20 mouse cellular contexts compared by ENCODE assay signal in the genomic region with DNA sequence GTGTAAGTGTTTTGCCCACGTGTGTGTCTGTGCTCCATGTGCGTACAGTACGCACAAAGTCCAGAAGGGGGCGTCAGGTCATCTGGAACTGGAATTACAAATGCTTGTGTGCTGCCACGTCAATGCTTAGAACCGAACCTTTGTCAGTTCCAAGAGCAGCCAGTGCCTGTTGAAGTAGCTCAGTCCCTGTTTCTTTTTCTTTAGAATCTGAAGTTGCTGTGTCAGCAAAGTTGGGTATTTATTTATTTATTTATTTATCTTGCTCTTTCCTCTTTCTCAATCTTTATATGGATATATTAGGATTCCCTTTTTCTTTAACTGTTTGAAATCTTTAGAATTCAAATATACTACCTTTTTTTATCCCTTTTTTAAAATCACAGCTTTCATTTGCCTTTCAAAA.
DNase-seq lines count a peak whose midpoint lies in the region; TF ChIP-seq lines count a peak whose summit lies in the region.
"Had no signal": no experiment of that assay in that cellular context is flagged by ENCODE, and none has a peak within 500 bp of the region (broad histone marks: within the 10 kb centered on the region; RNA-seq: fewer than 3 reads in every experiment).

No protein-coding gene starts in this region.

- H3K27ac ChIP-seq in CH12.LX (ENCODE audit: insufficient read depth, low read depth) (no peak overlapping the region), ES-E14 (ENCODE audit: insufficient read depth, low read depth, low read length, poor library complexity, severe bottlenecking) (no peak overlapping the region)
- H3K27ac ChIP-seq: forebrain, embryonic 10.5 days; forebrain, embryonic 13.5 days; hindbrain, embryonic 12.5 days had no signal

- H3K9me3 ChIP-seq in CH12.LX (replicated peaks; ENCODE audit: low read length) (no peaks in the 10 kb centered on the region), E14TG2a.4 (ENCODE audit: low read length) (no peaks in the 10 kb centered on the region), ES-E14 (ENCODE audit: control insufficient read depth, insufficient read depth, low read depth, low read length) (no peaks in the 10 kb centered on the region)
- H3K9me3 ChIP-seq: forebrain, embryonic 10.5 days; forebrain, embryonic 13.5 days; hindbrain, embryonic 12.5 days had no signal

- no peaks in the 10 kb centered on the region for H3K79me2 ChIP-seq in CH12.LX (replicated peaks; ENCODE audit: control insufficient read depth, extremely low read depth, insufficient read depth, poor library complexity, severe bottlenecking)

- H3K36me3 ChIP-seq in CH12.LX (replicated peaks in 1 of 2; ENCODE audit: control insufficient read depth in 1 of 2, insufficient read depth in 1 of 2, low read length in 1 of 2) = no peaks in the 10 kb centered on the region
- no peaks in the 10 kb centered on the region for H3K36me3 ChIP-seq in E14TG2a.4 (ENCODE audit: insufficient read depth, low read length)
- no peaks in the 10 kb centered on the region for H3K36me3 ChIP-seq in ES-E14 (ENCODE audit: control insufficient read depth, insufficient read depth, low read length, poor library complexity, severe bottlenecking)
- H3K36me3 ChIP-seq: forebrain, embryonic 10.5 days; G1E; hindbrain, embryonic 12.5 days had no signal

- TF ChIP-seq RAD21 in CH12.LX (IDR thresholded peaks at IDR 0.05; ENCODE audit: low read depth, low read length) = no peak

- no peak for TF ChIP-seq EP300 in CH12.LX (IDR thresholded peaks at IDR 0.05; ENCODE audit: low read length)

- in situ Hi-C loops in CH12.LX (cut with MboI; ENCODE audit: low pct_ligation_motif_present, low pct_unique_long_range_greater_than_20kb, low sequenced_read_pairs) = no loop called here
- in situ Hi-C loops in ES-E14 (cut with MboI; ENCODE audit: low sequenced_read_pairs in 2 of 2, unreplicated experiment in 2 of 2) = no loop called here

- H3K4me3 ChIP-seq in CH12.LX (replicated peaks in 1 of 3; ENCODE audit: low read depth in 2 of 3, low read length in 2 of 3, poor library complexity in 1 of 3) (no peak overlapping the region), E14TG2a.4 (replicated peaks; ENCODE audit: low read length) (no peak overlapping the region), ES-E14 (ENCODE audit: insufficient read depth in 1 of 2, low read depth in 1 of 2, low read length in 2 of 2, poor library complexity in 1 of 2, severe bottlenecking in 1 of 2) (no peak overlapping the region)
- H3K4me3 ChIP-seq: forebrain, embryonic 10.5 days; forebrain, embryonic 13.5 days; hindbrain, embryonic 12.5 days had no signal

- H3K9ac ChIP-seq in CH12.LX (ENCODE audit: insufficient read depth, low read depth) = no peak overlapping the region
- H3K9ac ChIP-seq in ES-E14 (ENCODE audit: insufficient read depth, low read depth, low read length, poor library complexity, severe bottlenecking) = no peak overlapping the region
- H3K9ac ChIP-seq: forebrain, embryonic 13.5 days; hindbrain, embryonic 12.5 days had no signal

- H3K4me1 ChIP-seq in CH12.LX (ENCODE audit: control insufficient read depth in 1 of 2, insufficient read depth in 2 of 2) (no peaks in the 10 kb centered on the region), E14TG2a.4 (replicated peaks; ENCODE audit: low read depth, low read length) (no peaks in the 10 kb centered on the region), ES-E14 (ENCODE audit: control insufficient read depth in 2 of 2, insufficient read depth in 2 of 2, low read length in 2 of 2, poor library complexity in 1 of 2) (no peaks in the 10 kb centered on the region)
- H3K4me1 ChIP-seq: forebrain, embryonic 10.5 days; forebrain, embryonic 13.5 days; hindbrain, embryonic 12.5 days had no signal

- TF ChIP-seq POLR2A in CH12.LX (IDR thresholded peaks at IDR 0.05; ENCODE audit: low read depth, low read length) = no peak

- H3K27me3 ChIP-seq in CH12.LX (replicated peaks) (peaks cover 43% of the 10 kb centered on the region), E14TG2a.4 (ENCODE audit: insufficient read depth, low read length) (no peaks in the 10 kb centered on the region)
- H3K27me3 ChIP-seq: forebrain, embryonic 13.5 days; hindbrain, embryonic 12.5 days; Patski had no signal

- no peak for DNase-seq in CH12.LX (ENCODE audit: extremely low read depth)
- no peak for DNase-seq in ES-E14 (ENCODE audit: low read depth, low spot score)
- DNase-seq in urinary bladder, adult 2 months (ENCODE audit: low spot score) = no peak
- DNase-seq in right cerebral cortex, postnatal 10 days (ENCODE audit: low spot score in 2 of 2) = no peak
- no peak for DNase-seq in embryo, embryonic 10 days (ENCODE audit: low spot score)
- DNase-seq: adrenal gland, adult 8-10 months; adrenal gland, postnatal 25 days; cerebellum, adult 11-12 months; cerebellum, adult 8-10 months; cerebellum, postnatal 10 days; cerebellum, postnatal 36 days; gastrocnemius, postnatal 10 days; gastrocnemius, postnatal 36 days had no signal

- TF ChIP-seq CTCF in CH12.LX (conservative IDR thresholded peaks at IDR 0.05 in 1 of 2, IDR thresholded peaks at IDR 0.05 in 1 of 2; ENCODE audit: low read depth in 2 of 2, low read length in 2 of 2) (0 out of 4 replicates have a peak, but pooled peaks of 1 of the 2 experiments have one; percentile 1), E14TG2a.4 (conservative IDR thresholded peaks at IDR 0.05; ENCODE audit: low read length) (peak; percentile 36)

- no peak overlapping the region for H3K4me2 ChIP-seq in CH12.LX (ENCODE audit: insufficient read depth, low read depth, poor library complexity, severe bottlenecking)
- H3K4me2 ChIP-seq: forebrain, embryonic 13.5 days; heart, embryonic 11.5 days; hindbrain, embryonic 12.5 days had no signal

- dilution Hi-C loops in CH12.LX (cut with MboI; ENCODE audit: extremely low pct_ligation_motif_present, extremely low pct_unique_long_range_greater_than_20kb, low sequenced_read_pairs) = no loop called here

TF ChIP-seq in CH12.LX, 34 proteins besides CTCF, POLR2A, EP300 and RAD21:
- peak; percentile 85 for TF ChIP-seq MAFK (IDR thresholded peaks at IDR 0.05; ENCODE audit: insufficient replicate concordance, low read length)
- TF ChIP-seq CHD2 (IDR thresholded peaks at IDR 0.05; ENCODE audit: low read length) = no peak

TF ChIP-seq in ES-E14, 5 proteins besides CTCF, POLR2A, EP300 and RAD21:
- TF ChIP-seq CHD2 (IDR thresholded peaks at IDR 0.05; ENCODE audit: low read depth, low read length) = no peak
- TF ChIP-seq MAFK (IDR thresholded peaks at IDR 0.05; ENCODE audit: insufficient read depth, low read depth, low read length) = peak; percentile 85
- TF ChIP-seq ZC3H11A (IDR thresholded peaks at IDR 0.05; ENCODE audit: borderline replicate concordance, low read depth, low read length) = no peak
- TF ChIP-seq HCFC1 (IDR thresholded peaks at IDR 0.05; ENCODE audit: borderline replicate concordance, insufficient read depth, low read length) = no peak
- TF ChIP-seq ZNF384 (IDR thresholded peaks at IDR 0.05; ENCODE audit: low read depth, low read length) = no peak
